Mouse (Mus musculus) limb, embryonic 13.5 days (tissue): ENCODE measurements around the gene Tbc1d9. TPM values are rescaled to one million over a fixed set of nuclear protein-coding genes. Genes with fewer than 3 reads are reported as not detected.

Experiments used
- ATAC-seq: fragments of 200-750 bp; cut with Nextera tagmentation; 2 replicates; pipeline ENCODE4 v1.8.0; 2017; ENCODE audit warnings: low read depth, moderate number of reproducible peaks, moderate TSS enrichment; ENCODE audit not compliant: low FRiP score
- H3K27ac ChIP-seq: fragments of 300-500 bp; sonication (generic); 2 replicates; pipeline ENCODE4 v1.5.1; 2015; ENCODE audit warnings: inconsistent platforms, mild to moderate bottlenecking, moderate library complexity
- H3K27me3 ChIP-seq: fragments of 300-500 bp; sonication (generic); 2 replicates; pipeline ENCODE4 v1.6.1; 2015; ENCODE audit warnings: mild to moderate bottlenecking, inconsistent platforms
- H3K36me3 ChIP-seq: fragments of 300-500 bp; sonication (generic); 2 replicates; pipeline ENCODE4 v1.6.1; 2015; ENCODE audit warnings: inconsistent platforms, mild to moderate bottlenecking, moderate library complexity
- H3K4me1 ChIP-seq: fragments of 300-500 bp; sonication (generic); 2 replicates; pipeline ENCODE4 v1.6.1; 2015; ENCODE audit warnings: inconsistent platforms
- H3K4me2 ChIP-seq: fragments of 300-500 bp; sonication (generic); replicated peaks from 2 replicates; pipeline ENCODE4 v1.6.1; 2015; ENCODE audit warnings: inconsistent platforms, mild to moderate bottlenecking, moderate library complexity
- H3K4me3 ChIP-seq: fragments of 300-500 bp; sonication (generic); 2 replicates; pipeline ENCODE4 v1.5.1; 2015; ENCODE audit warnings: moderate library complexity, mild to moderate bottlenecking, inconsistent platforms
- H3K9ac ChIP-seq: fragments of 300-500 bp; sonication (generic); 2 replicates; pipeline ENCODE4 v1.6.1; 2015; ENCODE audit warnings: mild to moderate bottlenecking, inconsistent platforms
- H3K9me3 ChIP-seq: fragments of 300-500 bp; sonication (generic); 2 replicates; pipeline ENCODE4 v1.6.1; 2016; ENCODE audit warnings: inconsistent platforms
- WGBS: fragments of 180-500 bp; shearing (Covaris S2); methylation state at CpG from one replicate; pipeline ENCODE4 v1.1.7; 2015; 5-methylcytosine and 5-hydroxymethylcytosine counted together
- polyA plus RNA-seq: library from polyadenylated mRNA; unstranded; fragments of >200 nt; fragmentation: Nextera tagmentation; extraction: Ambion mirVana; gene quantifications from 2 replicates; pipeline ENCODE4 v1.2.1, GENCODE M21; 2015

Gene Tbc1d9
- polyA plus RNA-seq, 1 experiment from 2014 or later, result 1.5 TPM

DNA sequence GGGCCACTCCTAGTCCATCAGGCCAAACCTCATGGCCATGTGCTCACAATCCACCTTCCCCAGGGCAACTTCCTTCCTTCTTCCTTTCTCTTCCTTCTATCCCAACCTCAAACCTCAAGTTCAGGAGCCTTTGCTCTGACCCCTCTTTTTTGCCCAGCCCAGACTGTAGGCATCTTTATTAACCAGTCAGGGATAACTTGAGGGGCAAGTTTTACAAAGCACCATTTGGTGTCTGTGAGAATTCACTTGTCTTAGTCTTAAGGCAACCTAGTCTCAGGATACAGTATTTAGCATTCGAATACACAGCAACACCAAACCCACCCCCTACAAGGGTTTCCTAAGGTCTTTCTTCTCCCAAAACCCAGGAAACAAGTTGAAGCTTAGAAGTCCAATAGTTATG, 5.5 kb upstream of the Tbc1d9 start:
- H3K9ac ChIP-seq, result no peak overlapping the region
- H3K36me3 ChIP-seq, result no peaks in the 10 kb centered on the region
- no peaks in the 10 kb centered on the region for H3K4me1 ChIP-seq
- H3K27me3 ChIP-seq, result peaks cover 8% of the 10 kb centered on the region; the same call in 1 of the 2 replicates
- H3K27ac ChIP-seq, result no peak overlapping the region
- 72% methylated on average over 1 of the region's 1 CpGs for WGBS
- no peak for ATAC-seq
- no peaks in the 10 kb centered on the region for H3K9me3 ChIP-seq
- H3K4me3 ChIP-seq, result no peak overlapping the region
- no peak overlapping the region for H3K4me2 ChIP-seq

GRCm38 (mm10) chr8:83160613-83161012, 4.5 kb upstream of the Tbc1d9 start:
- Histone ChIP-seq H3K36me3 (no peaks in the 10 kb centered on the region), H3K4me2 (no peak overlapping the region), H3K27me3 (peaks cover 10% of the 10 kb centered on the region; the same call in 1 of the 2 replicates), H3K4me1 (peaks cover 6% of the 10 kb centered on the region; the same call in 1 of the 2 replicates), H3K9ac (no peak overlapping the region), H3K4me3 (no peak overlapping the region), H3K27ac (no peak overlapping the region), H3K9me3 (no peaks in the 10 kb centered on the region)
- WGBS, result 80% methylated on average over 2 of the region's 2 CpGs
- ATAC-seq, result no peak

GRCm38 (mm10) chr8:83165931-83166867, 1.0 kb downstream of the Tbc1d9 start, which contains the start of gene Gm10645:
Gm10645 (minus strand) TSS chr8:83166170.
- no peaks in the 10 kb centered on the region for H3K36me3 ChIP-seq
- no peaks in the 10 kb centered on the region for H3K9me3 ChIP-seq
- H3K27me3 ChIP-seq, result peaks cover 23% of the 10 kb centered on the region
- H3K9ac ChIP-seq, result peak within 1 kb of the TSS; percentile 83
- ATAC-seq, result peak; percentile 49
- H3K27ac ChIP-seq, result peak within 1 kb of the TSS; percentile 65
- H3K4me2 ChIP-seq, result peak within 1 kb of the TSS; percentile 86
- peak within 1 kb of the TSS; percentile 75 for H3K4me3 ChIP-seq
- peaks cover 11% of the 10 kb centered on the region; the same call in 1 of the 2 replicates for H3K4me1 ChIP-seq
- 4% methylated on average over 54 of the region's 54 CpGs for WGBS

DNA sequence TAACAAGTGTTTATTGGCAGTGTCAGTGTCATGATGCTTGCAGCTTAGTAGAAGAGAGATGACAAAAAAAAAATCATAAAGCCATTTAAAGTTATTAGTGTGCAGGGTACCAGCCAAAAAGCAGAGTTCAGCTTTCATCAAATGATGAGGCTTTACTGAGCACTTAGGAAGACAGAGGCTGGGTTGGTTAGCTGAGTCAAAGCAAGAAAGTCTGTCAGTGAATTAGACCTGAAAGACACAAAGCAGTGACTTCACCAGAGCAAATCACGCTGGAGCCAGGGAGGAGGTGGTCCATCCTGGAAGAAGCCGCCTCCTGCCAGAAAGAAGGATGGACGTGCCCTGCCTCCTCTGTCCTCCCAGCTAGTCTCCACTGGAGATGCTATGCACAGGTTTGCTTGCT, 2.8 kb downstream of the Tbc1d9 start:
- Histone ChIP-seq H3K4me1 (peaks cover 11% of the 10 kb centered on the region; the same call in 1 of the 2 replicates), H3K4me3 (no peak overlapping the region), H3K4me2 (no peak overlapping the region), H3K9ac (no peak overlapping the region), H3K9me3 (no peaks in the 10 kb centered on the region), H3K36me3 (no peaks in the 10 kb centered on the region), H3K27ac (no peak overlapping the region), H3K27me3 (peaks cover 23% of the 10 kb centered on the region)
- ATAC-seq, result no peak
- 49% methylated on average over 3 of the region's 3 CpGs for WGBS

DNA sequence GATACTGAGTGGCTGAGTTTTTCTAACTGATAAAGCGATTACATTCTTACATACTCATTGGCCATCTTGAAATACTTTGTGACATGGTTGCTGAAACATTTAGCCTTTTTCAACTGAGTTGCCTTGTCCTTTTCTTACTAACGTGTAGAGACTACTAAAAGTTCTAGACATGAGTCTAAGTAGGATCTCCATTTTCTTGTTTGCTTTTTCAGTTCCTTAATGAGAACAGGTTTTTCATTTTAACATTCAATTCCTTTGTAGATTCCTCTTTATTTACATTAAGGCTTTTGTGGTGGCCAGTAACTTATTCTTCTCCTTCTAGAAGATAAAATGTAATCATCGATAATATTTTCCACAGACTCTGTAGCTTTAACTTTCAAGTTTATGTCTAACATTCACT, 4.0 kb downstream of the Tbc1d9 start:
- 87% methylated on average over 3 of the region's 3 CpGs for WGBS
- Histone ChIP-seq H3K9ac (no peak overlapping the region), H3K4me2 (no peak overlapping the region), H3K36me3 (no peaks in the 10 kb centered on the region), H3K4me1 (peaks cover 11% of the 10 kb centered on the region; the same call in 1 of the 2 replicates), H3K9me3 (no peaks in the 10 kb centered on the region), H3K27me3 (peaks cover 18% of the 10 kb centered on the region), H3K4me3 (no peak overlapping the region), H3K27ac (no peak overlapping the region)
- no peak for ATAC-seq

DNA sequence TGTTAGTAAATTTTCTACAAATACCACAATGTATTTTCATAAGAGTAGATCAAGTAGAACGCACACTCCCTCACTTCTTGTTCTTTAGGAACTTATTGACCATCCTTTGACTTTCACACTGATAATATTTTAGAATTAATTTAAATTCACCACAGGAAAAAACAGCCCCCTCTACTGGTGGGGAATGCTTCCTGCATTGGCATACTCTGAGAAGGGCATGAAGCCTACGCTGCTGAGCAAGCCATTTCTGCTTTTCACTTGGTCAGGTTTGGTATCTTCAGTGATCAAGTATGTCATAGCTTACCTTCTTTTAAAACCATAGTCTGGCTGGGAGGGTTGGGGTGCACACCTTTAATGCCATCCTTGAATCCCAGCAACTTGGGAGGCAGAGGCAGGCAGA, 4.6 kb downstream of the Tbc1d9 start:
- Histone ChIP-seq H3K4me2 (no peak overlapping the region), H3K9ac (no peak overlapping the region), H3K9me3 (no peaks in the 10 kb centered on the region), H3K27ac (no peak overlapping the region), H3K36me3 (no peaks in the 10 kb centered on the region), H3K4me1 (peaks cover 11% of the 10 kb centered on the region; the same call in 1 of the 2 replicates), H3K27me3 (peaks cover 14% of the 10 kb centered on the region), H3K4me3 (no peak overlapping the region)
- WGBS, result 96% methylated on average over 2 of the region's 2 CpGs
- no peak for ATAC-seq

- H3K9ac ChIP-seq, result no peak overlapping the region; the same call in 1 of the 2 replicates
- H3K4me1 ChIP-seq, result peaks cover 5% of the 10 kb centered on the region; the same call in 1 of the 2 replicates
- no peak overlapping the region for H3K4me2 ChIP-seq
- H3K4me3 ChIP-seq, result no peak overlapping the region
- H3K27ac ChIP-seq, result no peak overlapping the region
- no peak for ATAC-seq
- H3K36me3 ChIP-seq, result no peaks in the 10 kb centered on the region
- peaks cover 13% of the 10 kb centered on the region for H3K27me3 ChIP-seq
- 49% methylated on average over 6 of the region's 6 CpGs for WGBS
- no peaks in the 10 kb centered on the region for H3K9me3 ChIP-seq
Measured at GRCm38 (mm10) chr8:83170894-83171293, 5.7 kb downstream of the Tbc1d9 start.

GRCm38 (mm10) chr8:83175680-83176079, 10.5 kb downstream of the Tbc1d9 start:
- H3K9me3 ChIP-seq, result no peaks in the 10 kb centered on the region
- H3K4me2 ChIP-seq, result no peak overlapping the region

DNA sequence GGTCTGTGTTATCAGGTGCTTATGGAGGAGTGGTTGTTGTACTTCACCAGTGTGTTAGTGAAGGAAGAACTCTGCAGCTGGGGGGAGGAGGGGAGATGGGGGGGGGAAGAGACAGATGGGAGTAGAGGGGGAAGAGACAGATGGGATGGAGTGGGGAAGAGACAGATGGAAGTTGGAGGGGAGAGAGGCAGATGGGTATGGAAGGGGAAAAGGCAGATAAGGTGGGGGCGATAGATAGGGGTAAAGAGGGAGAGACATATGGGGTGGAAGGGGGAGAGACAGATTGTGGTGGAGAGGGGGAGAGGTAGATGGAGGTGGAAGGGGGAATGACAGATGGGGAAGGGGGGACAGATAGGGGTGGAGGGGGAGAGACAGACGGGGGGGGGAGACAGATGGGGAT, 11.6 kb downstream of the Tbc1d9 start:
- 55% methylated on average over 2 of the region's 2 CpGs for WGBS
- no peak for ATAC-seq
- peaks cover 12% of the 10 kb centered on the region; the same call in 1 of the 2 replicates for H3K4me1 ChIP-seq

More at GRCm38 (mm10) chr8:83175680-83176079, 10.5 kb downstream of the Tbc1d9 start:
- WGBS, result 77% methylated on average over 10 of the region's 10 CpGs
- Histone ChIP-seq H3K9ac (no peak overlapping the region), H3K4me3 (no peak overlapping the region), H3K27ac (no peak overlapping the region), H3K36me3 (no peaks in the 10 kb centered on the region), H3K27me3 (no peaks in the 10 kb centered on the region), H3K4me1 (peaks cover 12% of the 10 kb centered on the region; the same call in 1 of the 2 replicates)
- ATAC-seq, result no peak

DNA sequence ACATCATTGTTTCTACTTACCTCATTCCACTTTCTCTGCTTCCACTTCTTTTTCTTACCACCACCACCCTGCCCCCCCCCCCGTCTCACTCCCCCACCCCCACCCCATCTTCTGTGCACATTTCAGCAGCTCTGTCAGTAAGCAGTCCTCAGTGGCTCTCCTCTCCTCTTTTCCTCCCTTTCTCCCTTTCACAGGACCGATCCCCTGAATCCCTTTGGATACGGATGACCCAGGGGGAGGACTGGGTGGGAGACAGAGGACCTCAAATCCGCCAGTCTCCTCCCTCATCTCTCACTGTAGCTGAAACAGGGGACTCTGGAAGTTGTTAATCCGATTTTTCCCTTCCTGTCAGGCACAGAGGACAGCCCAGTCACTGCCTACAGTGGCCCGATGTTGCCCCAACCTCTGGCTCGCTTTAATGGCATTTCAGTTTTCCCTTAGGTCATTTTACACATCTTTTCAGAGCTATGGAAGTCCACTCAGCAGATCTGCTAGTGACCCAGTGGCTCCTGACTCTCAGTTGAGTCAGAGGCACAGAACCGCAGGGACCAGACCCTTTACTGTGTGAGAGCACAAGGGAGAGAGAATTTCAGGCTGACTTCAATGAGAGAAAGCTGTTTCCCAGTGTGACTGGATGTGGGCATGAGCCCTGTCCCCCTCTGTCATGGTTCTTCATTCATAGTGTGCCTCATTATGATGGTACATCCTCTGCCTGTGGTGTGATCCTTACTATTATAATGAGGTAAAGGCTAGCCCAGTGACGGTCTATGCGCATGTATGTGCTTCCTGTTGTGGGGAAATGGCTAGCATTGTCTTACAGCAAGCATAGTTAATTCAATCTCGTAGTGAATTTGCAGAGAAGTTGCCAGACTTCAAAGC, 12.4 kb downstream of the Tbc1d9 start:
- H3K27me3 ChIP-seq, result no peaks in the 10 kb centered on the region
- no peaks in the 10 kb centered on the region for H3K9me3 ChIP-seq
- H3K4me1 ChIP-seq, result peaks cover 12% of the 10 kb centered on the region; the same call in 1 of the 2 replicates
- 19% methylated on average over 11 of the region's 11 CpGs for WGBS
- no peak overlapping the region for H3K27ac ChIP-seq
- H3K4me3 ChIP-seq, result no peak overlapping the region
- no peak for ATAC-seq
- H3K4me2 ChIP-seq, result no peak overlapping the region
- no peaks in the 10 kb centered on the region for H3K36me3 ChIP-seq
- no peak overlapping the region for H3K9ac ChIP-seq

More for the DNA sequence above, 11.6 kb downstream of the Tbc1d9 start:
- Histone ChIP-seq H3K36me3 (no peaks in the 10 kb centered on the region), H3K4me2 (no peak overlapping the region), H3K27ac (no peak overlapping the region), H3K9ac (no peak overlapping the region), H3K9me3 (no peaks in the 10 kb centered on the region), H3K4me3 (no peak overlapping the region), H3K27me3 (no peaks in the 10 kb centered on the region)

GRCm38 (mm10) chr8:83178228-83178742, 13.1 kb downstream of the Tbc1d9 start:
- no peaks in the 10 kb centered on the region for H3K9me3 ChIP-seq

More at GRCm38 (mm10) chr8:83178228-83178742, 13.1 kb downstream of the Tbc1d9 start:
- H3K27me3 ChIP-seq, result no peaks in the 10 kb centered on the region
- no peak overlapping the region for H3K4me2 ChIP-seq
- H3K27ac ChIP-seq, result no peak overlapping the region
- no peak for ATAC-seq
- peaks cover 16% of the 10 kb centered on the region for H3K4me1 ChIP-seq
- no peak overlapping the region for H3K4me3 ChIP-seq
- no peak overlapping the region for H3K9ac ChIP-seq
- H3K36me3 ChIP-seq, result no peaks in the 10 kb centered on the region
- WGBS, result 9% methylated on average over 9 of the region's 9 CpGs
